Mouse (Mus musculus) thymus, postnatal 25 days (tissue): ENCODE measurements around the gene Sppl3.
A peak's percentile ranks its signal among the peaks of the same experiment; 100 is the strongest.

Experiments used
- DNase-seq: peaks from one replicate; pipeline ENCODE4 v3.0.0; 2022

The Sppl3 gene

DNA sequence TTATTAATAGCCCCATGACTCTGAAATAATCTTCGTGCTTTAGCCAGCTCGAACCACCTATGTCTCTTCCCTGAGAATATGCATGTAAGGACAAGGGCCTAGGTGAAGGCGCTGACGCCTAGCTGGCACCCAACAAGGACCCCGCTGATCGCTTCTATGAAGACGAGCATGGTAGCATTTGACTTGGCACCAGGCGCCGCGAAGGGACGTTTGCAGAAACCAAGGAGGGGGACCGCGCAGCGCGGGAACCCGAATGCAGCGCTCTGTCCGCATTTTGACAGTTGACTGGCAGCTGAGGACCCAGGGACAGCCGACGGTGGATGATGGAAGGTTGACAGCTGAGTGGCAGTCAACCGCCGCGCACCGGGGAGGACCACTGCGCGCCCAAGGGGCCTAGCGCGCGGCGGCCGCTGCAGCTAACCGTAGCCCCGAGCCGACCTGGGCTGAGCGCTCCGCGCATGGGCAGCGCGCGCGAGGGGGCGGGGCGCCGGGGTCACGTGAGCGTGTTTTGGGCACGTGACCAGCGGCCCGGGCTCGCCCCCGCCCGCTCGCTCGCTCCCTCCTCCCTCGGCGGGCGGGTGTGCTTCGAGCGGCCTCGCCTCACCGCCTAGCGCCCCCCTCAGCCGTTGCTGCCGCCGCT lies at the start of gene Sppl3:
TSS of gene Sppl3 (plus strand) at position 561 of the 640 bp plus-strand sequence.
- peak; percentile 97 for DNase-seq

GRCm38 (mm10) chr5:114961590-114962360 lies 49.2 kb upstream of the Sppl3 start:
- no peak for DNase-seq

DNA sequence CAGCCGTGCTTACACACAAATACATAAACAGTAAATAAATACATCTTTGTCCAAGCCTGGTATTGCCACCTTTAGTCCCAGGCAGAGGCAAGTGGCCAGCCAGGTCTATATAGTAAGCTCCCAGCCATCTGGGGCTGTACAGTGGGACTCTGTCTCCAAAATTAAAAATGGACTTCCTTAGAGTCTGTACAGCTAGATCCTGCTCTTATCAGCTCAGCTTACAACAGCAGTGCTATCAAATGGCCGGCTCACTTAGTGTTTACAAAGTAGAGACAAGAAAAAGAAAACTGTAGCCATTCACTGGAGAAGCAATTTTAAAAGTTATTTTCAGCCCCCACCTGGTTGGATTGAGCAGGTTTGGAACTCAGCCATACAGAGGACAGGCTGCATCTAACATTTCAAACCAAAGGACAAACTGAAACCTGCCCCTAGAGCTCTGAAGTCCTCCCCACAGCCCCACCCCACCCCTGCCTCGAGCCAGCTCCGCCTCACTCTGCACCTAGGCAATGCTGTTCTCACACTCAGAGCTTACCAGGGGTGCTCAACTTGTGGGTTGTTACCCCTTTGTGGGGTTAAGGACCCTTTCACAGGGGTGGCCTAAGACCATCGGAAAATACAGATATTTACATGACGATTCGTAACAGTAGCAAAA lies 46.5 kb upstream of the Sppl3 start:
- no peak for DNase-seq

DNA sequence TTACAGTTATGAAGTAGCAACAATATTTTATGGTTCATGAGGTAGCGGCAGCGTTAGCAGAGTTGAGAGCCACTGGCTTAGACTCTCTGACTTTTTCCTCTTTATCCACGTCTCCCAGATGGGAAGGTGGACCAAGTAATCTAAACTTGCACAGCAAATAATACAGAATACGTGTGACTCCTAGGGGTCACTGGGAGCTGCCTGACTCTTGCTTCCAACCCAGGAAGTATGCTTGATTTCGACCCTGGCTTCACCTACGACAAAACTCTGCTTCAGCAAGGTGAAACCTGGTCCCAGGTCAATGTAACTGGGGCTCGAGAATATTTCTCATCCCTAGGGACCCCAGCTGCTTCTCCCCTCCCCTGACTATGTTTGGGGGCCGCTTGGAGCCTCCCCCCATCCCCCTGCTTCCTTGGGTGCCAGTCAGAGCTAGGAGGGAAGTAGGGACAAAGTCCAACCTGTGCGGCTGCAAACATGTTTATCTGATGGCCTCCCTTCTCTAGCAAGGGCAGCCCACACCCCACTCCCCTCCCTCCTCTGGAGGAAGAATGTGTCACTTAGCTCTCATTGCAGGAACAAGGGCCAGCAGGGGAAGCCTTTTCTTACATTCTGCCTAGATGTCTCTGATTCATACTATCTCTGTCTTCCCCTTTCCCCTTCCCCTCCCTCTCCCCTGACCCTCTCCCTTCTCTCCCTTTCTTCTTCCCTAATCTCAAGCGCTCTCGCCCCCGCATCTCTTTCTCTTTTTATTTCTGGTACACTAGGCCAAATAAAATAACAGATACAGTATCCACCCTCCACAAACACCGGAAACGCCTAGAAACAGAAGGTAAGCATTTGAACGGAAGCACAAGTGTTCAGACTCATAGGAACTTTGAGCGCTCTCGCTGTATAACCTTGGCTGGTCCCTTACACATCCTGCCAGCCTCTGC lies 45.7 kb upstream of the Sppl3 start:
- no peak for DNase-seq

- DNase-seq, result no peak
Observed at GRCm38 (mm10) chr5:114967523-114968268, 43.2 kb upstream of the Sppl3 start.

DNA sequence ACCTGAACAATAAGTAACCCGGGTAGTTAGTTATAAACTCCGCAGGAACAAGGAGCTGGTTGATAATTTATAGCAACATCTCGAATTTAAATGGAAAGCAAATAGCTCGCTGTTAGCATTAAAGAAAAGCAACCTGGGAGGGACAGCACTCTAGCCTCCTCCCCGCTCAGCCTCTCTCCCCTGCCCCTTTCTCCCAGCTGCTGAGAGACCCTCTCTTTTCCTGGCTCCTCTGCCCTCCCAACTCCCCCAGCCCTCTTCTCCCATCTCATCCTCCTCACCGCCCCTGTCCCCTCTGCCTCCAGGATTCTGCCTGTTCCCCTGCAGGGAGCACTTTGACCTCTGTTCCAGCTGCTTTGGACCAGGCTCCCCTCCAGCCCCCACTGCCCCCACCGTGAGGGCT lies 42.3 kb upstream of the Sppl3 start:
- no peak for DNase-seq

- no peak for DNase-seq
Observed at GRCm38 (mm10) chr5:114969064-114969463, 41.9 kb upstream of the Sppl3 start.

DNA sequence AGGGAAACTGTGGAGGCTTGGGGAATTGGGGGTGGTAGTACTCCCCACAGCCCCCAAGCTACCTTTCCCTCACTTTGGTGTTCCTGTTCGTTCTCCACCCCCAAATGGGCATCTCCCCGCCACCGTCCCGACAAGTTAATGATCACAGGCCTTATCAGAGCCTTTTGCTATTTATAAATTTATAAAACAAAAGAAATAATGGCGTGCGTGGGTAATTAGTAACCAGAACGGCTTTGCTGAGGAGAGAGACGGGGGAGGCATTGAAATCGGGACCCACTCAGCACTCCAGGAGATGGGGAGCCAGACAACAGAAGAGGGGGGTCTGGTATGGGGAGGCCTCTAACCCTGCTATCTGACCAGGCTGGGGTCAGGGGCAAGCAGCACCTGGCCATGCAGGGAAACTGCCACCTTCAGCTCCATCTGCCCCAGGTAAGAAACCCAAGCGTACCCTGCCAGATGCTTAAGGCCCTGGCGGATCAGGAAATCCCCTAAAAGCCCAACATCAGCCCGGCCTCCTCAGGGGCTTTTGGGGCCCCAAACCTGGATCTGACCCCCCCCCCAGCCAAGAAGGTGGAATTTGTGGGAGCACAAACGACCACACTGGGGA lies 41.2 kb upstream of the Sppl3 start:
- no peak for DNase-seq

- no peak for DNase-seq
Observed at GRCm38 (mm10) chr5:114970824-114971227, 40.1 kb upstream of the Sppl3 start, which contains the start of gene Hnf1a. Gene Hnf1a, minus strand, starts transcription at chr5:114971094.

DNA sequence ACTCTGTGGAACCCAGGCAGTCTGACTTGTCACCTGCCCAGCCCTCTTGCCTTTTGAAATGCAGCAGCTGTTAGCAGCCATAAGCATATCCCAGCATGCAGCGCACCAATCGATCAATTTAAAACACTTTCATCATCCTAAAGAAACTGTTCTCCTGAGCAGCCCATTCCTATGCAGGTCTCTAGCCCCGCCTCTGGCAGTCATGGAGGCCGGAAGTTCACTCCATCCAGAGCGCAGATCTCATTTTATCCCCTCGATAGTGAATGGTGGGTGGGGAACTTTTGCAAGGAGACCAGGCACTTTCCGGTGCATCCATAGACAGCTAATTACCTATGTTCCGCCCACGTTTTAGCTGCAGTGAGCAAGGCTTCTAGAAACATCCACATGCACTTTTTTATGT lies 38.7 kb upstream of the Sppl3 start:
- no peak for DNase-seq

- no peak for DNase-seq
Observed at GRCm38 (mm10) chr5:114973131-114973530, 37.8 kb upstream of the Sppl3 start.

DNA sequence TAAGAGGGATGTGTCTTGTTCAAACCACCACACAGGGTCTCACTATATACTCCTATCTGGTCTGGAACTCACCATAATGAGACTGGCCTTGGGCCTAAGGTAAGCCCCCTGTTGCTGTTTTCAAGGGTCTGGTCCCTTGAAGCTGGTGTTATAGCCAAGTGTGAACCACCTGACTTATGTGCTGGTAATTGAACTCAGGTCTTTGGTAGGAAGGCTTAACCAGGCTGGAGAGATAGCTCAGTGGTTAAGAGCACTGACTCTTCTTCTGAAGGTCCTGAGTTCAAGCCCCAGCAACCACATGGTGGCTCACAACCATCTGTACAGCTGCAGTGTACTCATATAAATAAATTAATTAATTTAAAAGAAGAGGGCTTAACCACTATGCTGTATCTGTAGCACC lies 34.0 kb upstream of the Sppl3 start:
- DNase-seq, result no peak

- DNase-seq, result no peak
Observed at GRCm38 (mm10) chr5:114978473-114978872, 32.5 kb upstream of the Sppl3 start.

DNA sequence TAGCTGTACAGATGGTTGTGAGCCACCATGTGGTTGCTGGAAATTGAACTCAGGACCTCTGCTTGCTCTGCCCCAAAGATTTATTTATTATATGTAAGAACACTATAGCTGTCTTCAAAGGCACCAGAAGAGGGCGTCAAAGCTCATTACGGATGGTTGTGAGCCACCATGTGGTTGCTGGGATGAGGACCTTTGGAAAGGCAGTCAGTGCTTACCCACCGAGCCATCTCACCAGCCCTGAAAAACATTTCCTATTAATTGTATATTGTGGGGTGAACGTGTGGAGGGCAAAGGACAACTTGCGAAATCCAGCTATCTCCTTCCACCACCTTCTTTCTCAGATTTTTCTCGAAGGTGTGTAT lies 32.1 kb upstream of the Sppl3 start:
- DNase-seq, result no peak

DNA sequence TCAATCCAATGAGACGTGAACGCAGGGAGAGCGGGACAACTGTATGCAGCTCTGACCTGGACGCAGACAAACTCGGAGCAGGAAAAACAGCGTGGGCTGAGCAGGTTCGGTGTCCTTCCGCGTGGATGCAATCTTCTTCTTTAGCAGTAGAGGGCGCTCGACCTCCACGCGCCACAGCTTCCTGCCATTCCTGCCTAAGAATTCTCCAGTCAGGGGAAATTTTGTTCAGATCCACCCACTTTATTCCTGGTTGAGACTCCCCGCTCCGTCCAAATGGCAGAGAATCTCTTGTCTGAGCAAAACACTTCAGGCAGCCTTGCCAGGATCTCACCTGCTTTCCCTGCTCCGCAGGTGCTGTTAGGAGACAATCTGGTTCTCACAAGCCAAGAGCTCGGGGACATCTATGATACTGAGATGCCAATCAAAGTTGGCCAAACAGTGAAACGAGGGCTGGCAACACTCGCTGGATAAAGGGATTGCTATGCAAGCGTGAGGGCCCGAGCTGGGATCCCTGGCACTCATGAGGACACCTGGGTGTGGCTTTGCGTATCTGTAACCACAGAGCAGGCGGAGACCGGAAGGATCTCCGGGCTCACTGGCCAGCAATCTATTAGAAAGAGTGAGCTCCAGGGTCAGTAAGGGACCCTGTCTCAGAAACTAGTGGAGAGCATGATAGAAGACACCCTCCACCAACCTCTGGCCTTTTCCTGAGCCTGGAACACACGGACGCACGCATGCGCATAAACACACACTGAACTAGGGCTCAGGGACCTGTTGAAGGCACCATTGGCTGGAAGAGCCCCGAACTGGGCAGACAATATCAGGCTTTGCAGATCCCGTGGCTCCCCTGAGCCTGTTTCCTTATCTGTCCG lies 31.5 kb upstream of the Sppl3 start:
- DNase-seq, result peak; percentile 75

- DNase-seq, result no peak
Observed at GRCm38 (mm10) chr5:114980122-114980748, 30.7 kb upstream of the Sppl3 start.

DNA sequence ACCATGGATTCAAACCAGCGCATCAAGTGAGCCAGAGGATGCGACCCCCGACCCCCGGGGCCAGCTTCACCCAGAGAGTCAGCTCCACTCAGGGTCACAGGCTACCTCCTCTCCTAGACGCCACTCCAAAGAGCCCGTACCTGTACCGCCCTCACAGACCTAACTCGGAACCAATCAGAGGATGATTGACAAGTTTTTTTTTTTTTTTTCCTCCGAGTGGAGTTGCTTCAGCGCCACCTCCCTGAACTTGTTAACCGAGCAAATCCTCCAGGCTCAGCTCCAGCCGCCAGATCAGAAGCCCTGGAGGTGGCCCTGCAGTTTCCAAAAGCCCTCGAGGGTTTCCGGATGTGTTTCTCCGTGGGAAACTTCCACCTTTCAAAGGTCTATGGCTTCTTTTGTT lies 28.9 kb upstream of the Sppl3 start:
- no peak for DNase-seq

DNA sequence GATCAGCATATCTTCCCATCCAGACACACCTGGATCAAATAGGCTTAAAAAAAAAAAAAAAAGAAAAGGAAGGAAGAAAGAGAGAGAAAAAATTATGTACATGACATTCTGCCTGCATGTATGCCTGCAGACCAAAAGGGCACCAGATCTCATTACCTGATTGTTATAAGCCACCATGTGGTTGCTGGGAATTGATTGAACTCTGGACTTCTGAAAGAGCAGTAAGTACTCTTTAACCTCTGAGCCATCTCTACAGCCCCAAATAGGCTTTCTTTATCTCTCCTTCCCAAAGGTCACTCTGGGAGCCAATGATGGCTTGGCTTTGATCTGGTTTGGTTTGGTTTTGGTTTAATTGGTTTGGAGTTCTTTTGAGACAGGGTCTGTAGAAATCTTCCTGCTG lies 25.9 kb upstream of the Sppl3 start:
- DNase-seq, result no peak

- DNase-seq, result no peak
Observed at GRCm38 (mm10) chr5:114996447-114996846, 14.5 kb upstream of the Sppl3 start.

DNA sequence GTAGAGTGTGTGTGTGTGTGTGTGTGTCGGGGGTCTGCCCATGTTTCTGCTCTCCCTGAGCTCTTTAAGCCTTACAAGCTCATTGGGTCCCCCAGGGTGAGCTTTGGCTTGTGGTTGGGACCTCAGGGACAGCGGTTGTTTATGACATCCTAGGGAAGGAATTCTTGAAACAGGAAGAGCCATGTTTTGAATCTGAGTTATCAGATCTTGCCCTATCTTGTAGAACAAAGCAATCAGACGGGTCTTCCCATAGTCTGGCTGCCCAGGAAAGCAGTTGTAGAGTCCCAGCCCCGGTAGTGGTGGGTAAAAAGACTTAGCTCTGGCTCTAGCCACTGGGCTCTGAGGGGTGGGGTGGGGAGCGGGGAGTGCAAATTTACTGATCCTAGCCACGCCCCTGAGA lies 13.6 kb upstream of the Sppl3 start:
- DNase-seq, result no peak
